Mouse (Mus musculus) embryonic facial prominence, embryonic 15.5 days (tissue): ENCODE data around the gene Smco3. TPM values are rescaled to one million over a fixed set of nuclear protein-coding genes. Genes with fewer than 3 reads are reported as not detected.
A peak's percentile ranks its signal among the peaks of the same experiment; 100 is the strongest.
"Not testable (repeated sequence)": the region's sequence is repeated elsewhere in the genome, so short reads cannot be mapped to it uniquely, and the experiment has no call there.

Source experiments
- ATAC-seq: fragments of 200-750 bp; cut with Nextera tagmentation; 2 replicates; pipeline ENCODE4 v1.8.0; 2017; ENCODE audit warnings: low read depth, moderate TSS enrichment; ENCODE audit not compliant: insufficient number of reproducible peaks, low FRiP score, low TSS enrichment
- H3K27ac ChIP-seq: fragments of 300-500 bp; sonication (generic); replicated peaks from 2 replicates; pipeline ENCODE4 v1.5.1; 2015; ENCODE audit warnings: mild to moderate bottlenecking, inconsistent platforms
- H3K27me3 ChIP-seq: fragments of 300-500 bp; sonication (generic); 2 replicates; pipeline ENCODE4 v1.6.1; 2015; ENCODE audit warnings: inconsistent platforms
- H3K36me3 ChIP-seq: fragments of 300-500 bp; sonication (generic); 2 replicates; pipeline ENCODE4 v1.6.1; 2015; ENCODE audit warnings: mild to moderate bottlenecking, inconsistent platforms
- H3K4me1 ChIP-seq: fragments of 300-500 bp; sonication (generic); 2 replicates; pipeline ENCODE4 v1.6.1; 2015; ENCODE audit warnings: inconsistent platforms
- H3K4me2 ChIP-seq: fragments of 300-500 bp; sonication (generic); replicated peaks from 2 replicates; pipeline ENCODE4 v1.6.1; 2015; ENCODE audit warnings: mild to moderate bottlenecking, inconsistent platforms
- H3K4me3 ChIP-seq: fragments of 300-500 bp; sonication (generic); replicated peaks from 2 replicates; pipeline ENCODE4 v1.5.1; 2015; ENCODE audit warnings: mild to moderate bottlenecking, inconsistent platforms
- H3K9ac ChIP-seq: fragments of 300-500 bp; sonication (generic); 2 replicates; pipeline ENCODE4 v1.6.1; 2015; ENCODE audit warnings: inconsistent platforms
- H3K9me3 ChIP-seq: fragments of 300-500 bp; sonication (generic); replicated peaks from 2 replicates; pipeline ENCODE4 v1.6.1; 2016; ENCODE audit warnings: inconsistent platforms
- WGBS: fragments of 180-500 bp; shearing (Covaris S2); methylation state at CpG from one replicate; pipeline ENCODE4 v1.1.7; 2015; 5-methylcytosine and 5-hydroxymethylcytosine counted together
- polyA plus RNA-seq: library from polyadenylated mRNA; unstranded; fragments of >200 nt; fragmentation: Nextera tagmentation; extraction: Ambion mirVana; gene quantifications from 2 replicates; pipeline ENCODE4 v1.2.1, GENCODE M21; 2015

Smco3 gene
- polyA plus RNA-seq, 1 experiment from 2014 or later: 2.1 TPM

- Histone ChIP-seq H3K4me1 (peaks cover 31% of the 10 kb centered on the region), H3K36me3 (no peaks in the 10 kb centered on the region), H3K9ac (peak overlapping the region; percentile 37; the same call in 1 of the 2 replicates), H3K4me2 (peak overlapping the region; percentile 88), H3K27ac (peak overlapping the region; percentile 100), H3K9me3 (no peaks in the 10 kb centered on the region), H3K27me3 (no peaks in the 10 kb centered on the region), H3K4me3 (peak overlapping the region; percentile 80)
- 24% methylated on average over 9 of the region's 9 CpGs for WGBS
- ATAC-seq: no peak
Measured at GRCm38 (mm10) chr6:136804705-136805408, 30.4 kb downstream of the Smco3 start.

GRCm38 (mm10) chr6:136803739-136804633 is 31.3 kb downstream of the Smco3 start, which contains the start of gene Hist4h4:
Gene Hist4h4 (minus strand): TSS chr6:136804415.
- H3K9ac ChIP-seq: peak within 1 kb of the TSS; percentile 99
- peak within 1 kb of the TSS; percentile 88 for H3K4me2 ChIP-seq
- under 1% methylated on average over 50 of the region's 50 CpGs for WGBS

DNA sequence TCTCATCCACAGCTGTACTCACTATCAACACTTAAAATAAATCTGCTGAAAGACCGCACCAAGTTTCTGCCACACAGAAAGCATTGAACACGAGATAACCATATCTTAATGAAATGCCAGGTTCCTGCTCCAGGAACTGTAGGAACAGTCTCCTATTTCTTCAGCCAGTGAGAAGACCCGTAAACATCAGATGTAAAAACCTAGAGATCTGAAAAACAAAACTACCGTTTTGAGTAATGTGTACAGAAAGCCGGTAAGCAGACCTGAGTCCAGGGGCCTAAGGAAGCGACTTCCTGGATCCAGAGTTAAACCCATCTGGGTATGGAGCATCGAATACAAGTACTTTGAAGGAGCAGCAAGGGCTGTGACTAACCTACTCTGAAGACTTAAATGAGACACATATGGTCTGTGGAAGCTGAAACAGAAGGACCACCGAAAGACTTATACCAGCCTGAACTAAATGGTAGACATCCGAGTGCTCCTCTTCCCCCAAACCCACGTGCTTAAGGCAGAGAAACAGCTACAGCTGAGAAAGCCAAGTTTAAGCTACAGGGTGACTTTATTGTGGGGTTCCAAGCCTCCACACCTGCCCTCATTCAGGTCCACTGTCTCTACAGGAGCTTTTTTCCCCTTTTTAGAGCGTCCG is 32.0 kb downstream of the Smco3 start:
- Histone ChIP-seq H3K4me3 (peak overlapping the region; percentile 80), H3K9ac (peak overlapping the region; percentile 99), H3K4me2 (peak overlapping the region; percentile 88), H3K9me3 (no peaks in the 10 kb centered on the region), H3K27me3 (no peaks in the 10 kb centered on the region), H3K4me1 (peaks cover 20% of the 10 kb centered on the region), H3K36me3 (no peaks in the 10 kb centered on the region), H3K27ac (peak overlapping the region; percentile 100)
- WGBS: 11% methylated on average over 12 of the region's 12 CpGs
- ATAC-seq: no peak

More at GRCm38 (mm10) chr6:136803739-136804633, 31.3 kb downstream of the Smco3 start, which contains the start of gene Hist4h4:
- no peaks in the 10 kb centered on the region for H3K36me3 ChIP-seq
- peak within 1 kb of the TSS; percentile 80 for H3K4me3 ChIP-seq
- H3K4me1 ChIP-seq: peaks cover 23% of the 10 kb centered on the region
- H3K27me3 ChIP-seq: no peaks in the 10 kb centered on the region
- H3K9me3 ChIP-seq: no peaks in the 10 kb centered on the region
- peak within 1 kb of the TSS; percentile 100 for H3K27ac ChIP-seq
- ATAC-seq: peak; percentile 71

GRCm38 (mm10) chr6:136801274-136801673 is 34.0 kb downstream of the Smco3 start:
- ATAC-seq: no peak
- WGBS: 90% methylated on average over 6 of the region's 6 CpGs
- Histone ChIP-seq H3K27me3 (no peaks in the 10 kb centered on the region), H3K9ac (no peak overlapping the region), H3K27ac (no peak overlapping the region), H3K4me1 (peaks cover 5% of the 10 kb centered on the region; the same call in 1 of the 2 replicates), H3K4me2 (no peak overlapping the region), H3K9me3 (no peaks in the 10 kb centered on the region), H3K4me3 (no peak overlapping the region), H3K36me3 (no peaks in the 10 kb centered on the region)

- H3K27me3 ChIP-seq: no peaks in the 10 kb centered on the region
- no peaks in the 10 kb centered on the region for H3K36me3 ChIP-seq
- no peaks in the 10 kb centered on the region for H3K9me3 ChIP-seq
- no peak overlapping the region for H3K4me3 ChIP-seq
- no peak overlapping the region for H3K27ac ChIP-seq
- 88% methylated on average over 8 of the region's 8 CpGs for WGBS
- H3K4me2 ChIP-seq: no peak overlapping the region
- H3K4me1 ChIP-seq: peaks cover 5% of the 10 kb centered on the region; the same call in 1 of the 2 replicates
- H3K9ac ChIP-seq: no peak overlapping the region
- no peak for ATAC-seq
Measured at GRCm38 (mm10) chr6:136800710-136801109, 34.5 kb downstream of the Smco3 start.

DNA sequence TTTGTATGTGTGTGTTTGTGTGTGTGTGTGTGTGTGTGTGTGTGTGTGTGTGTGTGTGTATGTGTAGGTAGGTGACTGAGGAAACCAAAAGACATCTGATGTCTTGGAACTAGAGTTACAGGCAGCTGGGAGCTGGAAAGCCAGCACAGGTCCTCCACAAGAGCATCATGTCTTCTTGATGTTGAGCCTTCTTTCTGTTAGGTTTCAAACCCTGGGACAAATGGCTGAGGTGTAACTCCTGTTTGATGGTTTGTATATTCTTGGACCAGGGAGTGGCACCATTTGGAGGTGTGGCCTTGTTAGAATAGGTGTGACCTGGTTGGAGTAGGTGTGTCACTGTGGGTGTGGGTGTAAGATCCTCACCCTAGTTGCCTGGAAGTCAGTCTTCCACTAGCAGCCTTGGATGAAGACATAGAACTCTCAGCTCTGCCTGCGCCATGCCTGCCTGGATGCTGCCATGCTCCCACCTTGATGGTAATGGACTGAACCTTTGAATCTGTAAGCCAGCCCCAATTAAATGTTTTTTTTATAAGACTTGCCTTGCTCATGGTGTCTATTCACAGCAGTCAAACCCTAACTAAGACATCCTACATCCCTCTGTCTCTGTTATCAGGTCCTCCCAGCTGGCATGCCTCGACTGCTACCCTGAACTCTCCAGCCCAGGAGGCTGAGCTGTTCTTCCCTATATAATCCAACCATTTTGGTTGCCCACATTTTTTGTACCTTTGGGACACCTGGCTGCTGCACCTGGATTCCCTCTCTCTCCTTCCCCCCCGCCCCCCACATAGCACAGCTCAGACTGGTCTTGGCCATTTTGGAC is 37.2 kb downstream of the Smco3 start:
- H3K4me2 ChIP-seq, ATAC-seq, H3K9ac ChIP-seq: not testable (repeated sequence)

GRCm38 (mm10) chr6:136795850-136796249 is 39.4 kb downstream of the Smco3 start:
- Histone ChIP-seq H3K4me1 (peaks cover 8% of the 10 kb centered on the region; the same call in 1 of the 2 replicates), H3K9me3 (no peaks in the 10 kb centered on the region), H3K36me3 (no peaks in the 10 kb centered on the region), H3K27ac (no peak overlapping the region), H3K9ac (no peak overlapping the region), H3K4me2 (no peak overlapping the region), H3K27me3 (no peaks in the 10 kb centered on the region), H3K4me3 (no peak overlapping the region)
- 58% methylated on average over 6 of the region's 6 CpGs for WGBS
- no peak for ATAC-seq

More for the DNA sequence above, 37.2 kb downstream of the Smco3 start:
- not testable (repeated sequence) for H3K27me3 ChIP-seq, H3K9me3 ChIP-seq, H3K4me3 ChIP-seq, H3K36me3 ChIP-seq, H3K27ac ChIP-seq
- H3K4me1 ChIP-seq: peaks cover 11% of the 10 kb centered on the region
- WGBS: 88% methylated on average over 3 of the region's 3 CpGs

DNA sequence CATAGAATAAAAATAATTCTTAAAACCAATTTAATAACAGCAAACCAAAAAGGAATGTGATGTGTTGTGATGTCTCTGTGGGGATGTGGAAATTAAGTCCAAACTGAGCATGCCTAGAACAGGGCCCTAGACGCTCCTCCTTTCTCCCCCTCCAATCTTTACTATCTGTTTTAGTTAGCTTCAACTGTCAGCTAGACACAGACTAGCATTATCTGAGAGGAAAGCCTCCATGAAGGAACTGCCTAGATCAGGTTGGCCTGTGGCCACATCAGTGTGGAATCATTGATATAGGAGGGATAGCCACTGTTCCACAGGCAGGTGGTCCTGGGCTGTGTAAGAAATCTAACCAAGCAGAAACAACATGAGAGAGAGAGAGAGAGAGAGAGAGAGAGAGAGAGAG is 40.1 kb downstream of the Smco3 start:
- Histone ChIP-seq H3K9ac (no peak overlapping the region), H3K27ac (no peak overlapping the region), H3K4me1 (peaks cover 8% of the 10 kb centered on the region; the same call in 1 of the 2 replicates), H3K4me3 (no peak overlapping the region), H3K4me2 (no peak overlapping the region), H3K36me3 (no peaks in the 10 kb centered on the region), H3K9me3 (no peaks in the 10 kb centered on the region), H3K27me3 (no peaks in the 10 kb centered on the region)
- WGBS: 36% methylated on average over 1 of the region's 1 CpGs
- ATAC-seq: no peak

DNA sequence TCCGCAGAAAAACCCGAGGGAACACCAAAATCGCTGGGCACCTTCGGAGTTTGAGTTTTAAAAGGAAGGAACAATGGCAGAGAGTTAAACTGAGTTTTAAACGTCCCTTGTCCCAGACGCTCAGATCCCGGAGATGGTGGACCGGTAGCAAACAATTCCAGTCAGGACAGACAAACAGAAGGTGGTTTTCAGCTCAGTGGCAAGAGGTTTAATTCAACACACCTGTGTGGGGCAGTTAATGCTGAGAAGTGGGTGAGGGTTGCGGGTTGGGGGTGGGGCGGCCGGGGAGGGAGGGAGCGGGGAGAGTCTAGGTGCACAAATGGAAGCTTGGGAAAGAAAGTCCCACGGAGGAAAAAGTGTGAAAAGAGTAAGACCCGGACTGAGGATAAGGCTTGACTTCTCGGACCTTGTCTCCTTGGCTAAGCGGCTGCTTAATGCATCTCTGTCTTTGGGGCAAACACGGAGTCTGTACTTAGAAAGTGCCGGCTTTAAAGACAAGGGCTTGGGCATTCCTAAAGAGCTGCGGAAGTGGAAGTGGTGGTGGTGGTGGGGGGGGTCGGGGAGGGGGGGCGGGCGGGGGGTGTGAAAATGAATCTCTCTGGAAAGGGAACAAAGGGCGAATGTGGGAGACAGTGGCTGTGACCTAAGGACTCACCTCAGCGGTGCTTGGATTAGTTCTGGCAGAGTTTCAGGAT is 41.3 kb downstream of the Smco3 start:
- no peak for ATAC-seq
- H3K4me2 ChIP-seq: peak overlapping the region; percentile 67
- H3K9ac ChIP-seq: 0 out of 2 replicates have a peak overlapping the region, but pooled peaks have one; percentile 13
- H3K4me1 ChIP-seq: peaks cover 8% of the 10 kb centered on the region; the same call in 1 of the 2 replicates
- H3K27ac ChIP-seq: no peak overlapping the region
- under 1% methylated on average over 24 of the region's 24 CpGs for WGBS
- H3K36me3 ChIP-seq: no peaks in the 10 kb centered on the region
- H3K27me3 ChIP-seq: no peaks in the 10 kb centered on the region
- peak overlapping the region; percentile 40 for H3K4me3 ChIP-seq
- H3K9me3 ChIP-seq: no peaks in the 10 kb centered on the region
